ENCODE assay signal across 17 mouse cellular contexts in the genomic region with DNA sequence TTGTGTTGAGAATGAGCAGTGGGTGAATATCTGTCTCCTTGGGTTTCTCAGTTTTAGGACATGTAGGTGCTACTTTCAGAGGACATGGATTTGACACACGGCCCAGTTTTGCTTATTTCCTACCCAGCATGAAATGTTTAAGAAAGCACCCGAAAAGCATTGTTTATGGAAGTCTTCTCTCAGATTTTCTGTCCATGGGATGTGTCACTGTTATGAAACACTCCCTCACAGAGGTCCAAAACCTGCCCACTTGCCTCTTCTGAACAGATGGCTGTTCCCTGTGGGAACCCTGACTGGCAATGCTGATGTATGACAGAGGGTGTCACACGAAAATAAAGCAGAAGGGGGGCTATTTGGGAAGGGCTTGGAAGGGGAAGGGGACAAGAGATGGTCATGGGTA.
DNase-seq lines count a peak whose midpoint lies in the region; ATAC-seq lines count a peak whose summit lies in the region.
"Had no signal": no experiment of that assay in that cellular context is flagged by ENCODE, and none has a peak within 500 bp of the region (broad histone marks: within the 10 kb centered on the region; RNA-seq: fewer than 3 reads in every experiment).

No protein-coding gene starts in this region.

- H3K9me3 ChIP-seq in hindbrain, embryonic 13.5 days: no peaks in the 10 kb centered on the region
- H3K9me3 ChIP-seq in limb, embryonic 10.5 days (replicated peaks): no peaks in the 10 kb centered on the region
- H3K9me3 ChIP-seq: limb, embryonic 15.5 days; midbrain, embryonic 15.5 days had no signal

- H3K36me3 ChIP-seq in hindbrain, embryonic 13.5 days: no peaks in the 10 kb centered on the region
- no peaks in the 10 kb centered on the region for H3K36me3 ChIP-seq in limb, embryonic 10.5 days
- H3K36me3 ChIP-seq: G1E; limb, embryonic 15.5 days; midbrain, embryonic 15.5 days had no signal

- H3K4me3 ChIP-seq in hindbrain, embryonic 13.5 days: no peak overlapping the region
- H3K4me3 ChIP-seq in limb, embryonic 10.5 days: no peak overlapping the region
- H3K4me3 ChIP-seq: limb, embryonic 15.5 days; midbrain, embryonic 15.5 days had no signal

- H3K9ac ChIP-seq in hindbrain, embryonic 13.5 days: no peak overlapping the region
- H3K9ac ChIP-seq: limb, embryonic 15.5 days; midbrain, embryonic 15.5 days had no signal

- ATAC-seq in hindbrain, embryonic 13.5 days (ENCODE audit: low FRiP score): no peak
- ATAC-seq: hindbrain, embryonic 16.5 days; midbrain, embryonic 15.5 days had no signal

- peaks cover 20% of the 10 kb centered on the region for H3K27me3 ChIP-seq in hindbrain, embryonic 13.5 days
- no peaks in the 10 kb centered on the region for H3K27me3 ChIP-seq in limb, embryonic 10.5 days (ENCODE audit: low read depth, poor library complexity, severe bottlenecking)
- H3K27me3 ChIP-seq: limb, embryonic 15.5 days had no signal

- peak; percentile 66 to 76 for DNase-seq in frontal cortex, postnatal 36 days (ENCODE audit: low spot score in 2 of 2)
- no peak for DNase-seq in frontal cortex, postnatal 25 days (ENCODE audit: low spot score in 2 of 2)
- DNase-seq in cerebellum, adult 11-12 months: peak; percentile 93
- DNase-seq in cerebellum, postnatal 25 days: peak; percentile 80 to 86
- DNase-seq in left cerebral cortex, adult 9 months (ENCODE audit: low spot score in 2 of 2): peak; percentile 49 to 71
- DNase-seq in MN1 (ENCODE audit: low spot score): no peak
- no peak for DNase-seq in limb, embryonic 10.5 days (ENCODE audit: low spot score)
- DNase-seq: heart, adult 11 months; kidney, adult 8-10 months; lung, adult 2 months; thymus, adult 2 months had no signal

- WGBS in hindbrain, embryonic 13.5 days: 62% methylated on average over 3 of the region's 3 CpGs
- WGBS in limb, embryonic 10.5 days: 82% methylated on average over 3 of the region's 3 CpGs

- H3K27ac ChIP-seq in hindbrain, embryonic 13.5 days: no peak overlapping the region
- no peak overlapping the region for H3K27ac ChIP-seq in limb, embryonic 10.5 days
- H3K27ac ChIP-seq: limb, embryonic 15.5 days; macrophage; midbrain, embryonic 15.5 days had no signal

- H3K4me1 ChIP-seq in hindbrain, embryonic 13.5 days (replicated peaks): peaks cover 75% of the 10 kb centered on the region
- peaks cover 30% of the 10 kb centered on the region for H3K4me1 ChIP-seq in limb, embryonic 10.5 days
- H3K4me1 ChIP-seq: limb, embryonic 15.5 days had no signal

- no peak overlapping the region for H3K4me2 ChIP-seq in hindbrain, embryonic 13.5 days
- H3K4me2 ChIP-seq: limb, embryonic 15.5 days; midbrain, embryonic 15.5 days had no signal

Comparison
In these comparisons a context has a peak if more than half of its experiments do, and no peak if none do; other contexts are left out.
1. DNase-seq: peak in frontal cortex, postnatal 36 days (2 of 2), cerebellum, adult 11-12 months (single experiment), cerebellum, postnatal 25 days (2 of 2) and left cerebral cortex, adult 9 months (2 of 2); none in frontal cortex, postnatal 25 days (0 of 2), MN1 (single experiment) and limb, embryonic 10.5 days (single experiment).